Mouse (Mus musculus): ENCODE results near the gene Plekhm1.

DNA sequence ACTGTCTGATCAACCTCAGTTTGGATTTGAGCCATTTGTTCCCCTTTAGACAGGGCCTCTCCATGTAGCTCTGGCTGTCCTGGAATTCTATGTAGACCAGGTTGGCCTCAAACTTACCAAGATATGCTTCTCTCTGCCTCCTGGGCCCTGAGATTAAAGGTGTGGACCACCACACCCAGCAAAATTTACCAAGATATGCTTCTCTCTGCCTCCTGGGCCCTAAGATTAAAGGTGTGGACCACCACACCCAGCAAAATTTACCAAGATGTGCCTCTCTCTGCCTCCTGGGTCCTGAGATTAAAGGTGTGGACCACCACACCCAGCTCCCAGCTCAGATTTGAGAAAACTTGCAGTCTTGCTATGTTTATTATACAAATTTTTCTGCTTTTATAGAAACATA is 7.9 kb downstream of the Plekhm1 start:
- TF ChIP-seq CTCF (IDR thresholded peaks at IDR 0.05; ENCODE audit: insufficient read depth, low read length) (no peak), POLR2A (IDR thresholded peaks at IDR 0.05; ENCODE audit: borderline replicate concordance, extremely low read depth, low read depth, low read length) (no peak)

Data from lung, adult 2 months (tissue).